Mouse (Mus musculus) monocyte, adult 2 months (primary cell): ENCODE results near the gene Olig2.

Source experiments
- DNase-seq, 2 experiments: peaks; one replicate each; pipeline ENCODE4 v3.0.0; 2022; ENCODE audit warnings: low spot score in 2 of 2, low read depth in 1 of 2

Olig2 gene

DNA sequence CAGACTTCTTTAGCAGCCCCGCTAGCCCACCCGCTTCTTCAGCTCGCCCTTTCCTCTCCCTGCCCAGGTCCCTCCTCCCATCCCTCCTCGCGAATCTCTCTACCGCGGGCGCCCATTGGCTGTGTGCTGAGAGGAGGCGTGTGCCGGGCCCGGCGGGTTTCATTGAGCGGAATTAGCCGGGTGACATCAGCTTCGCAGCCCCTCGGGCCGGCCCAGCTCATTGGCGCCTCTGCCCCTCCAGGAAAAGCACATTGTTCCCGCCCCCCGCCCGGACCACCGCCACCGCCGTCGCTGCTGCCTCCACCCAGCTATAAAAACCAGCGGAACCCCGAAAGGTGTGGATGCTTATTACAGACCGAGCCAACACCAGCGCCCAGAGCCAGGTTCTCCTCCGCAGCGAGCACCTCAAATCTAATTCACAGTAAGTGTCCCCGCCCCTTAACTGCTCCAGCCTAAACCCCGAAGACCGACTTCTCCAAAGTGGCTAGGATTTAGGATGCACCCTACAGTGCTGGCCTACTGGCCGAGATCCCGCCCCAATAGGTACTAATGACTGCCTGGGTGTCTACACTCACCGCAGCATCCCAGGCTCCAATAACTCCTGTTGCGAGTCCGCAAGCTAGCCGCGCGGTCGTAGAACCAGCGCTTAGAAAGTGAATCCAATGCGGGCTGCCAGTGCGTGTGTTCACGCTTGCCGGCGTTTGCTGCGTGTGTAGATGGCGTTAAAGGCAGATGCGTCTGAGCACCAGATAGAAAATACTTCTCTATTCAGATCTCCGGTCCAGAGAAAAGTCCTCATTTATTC lies at the start of gene Olig2:
Gene Olig2 (plus strand): TSS at position 225 of the 805 bp plus-strand sequence.
- no peak for DNase-seq

GRCm38 (mm10) chr16:91175892-91176291 lies 49.4 kb upstream of the Olig2 start:
- DNase-seq = no peak

DNA sequence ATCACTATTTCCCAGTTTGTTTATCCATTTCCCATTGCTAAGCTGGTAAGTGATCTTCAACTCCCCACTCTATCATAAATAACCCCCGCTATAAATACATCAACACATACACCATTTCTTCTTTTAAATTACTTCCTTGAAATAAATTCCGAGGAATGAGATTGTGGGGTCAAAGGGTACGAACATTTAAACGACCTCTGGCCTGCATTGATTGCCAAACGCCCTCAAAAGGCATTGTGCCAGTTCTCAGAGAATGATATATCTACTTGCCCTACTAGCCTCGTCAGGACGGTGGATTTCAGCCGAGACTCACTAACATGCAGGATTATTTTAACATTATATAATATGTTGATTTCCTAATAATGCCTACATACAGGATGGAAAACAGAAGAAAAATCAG lies 38.2 kb upstream of the Olig2 start:
- no peak for DNase-seq

DNA sequence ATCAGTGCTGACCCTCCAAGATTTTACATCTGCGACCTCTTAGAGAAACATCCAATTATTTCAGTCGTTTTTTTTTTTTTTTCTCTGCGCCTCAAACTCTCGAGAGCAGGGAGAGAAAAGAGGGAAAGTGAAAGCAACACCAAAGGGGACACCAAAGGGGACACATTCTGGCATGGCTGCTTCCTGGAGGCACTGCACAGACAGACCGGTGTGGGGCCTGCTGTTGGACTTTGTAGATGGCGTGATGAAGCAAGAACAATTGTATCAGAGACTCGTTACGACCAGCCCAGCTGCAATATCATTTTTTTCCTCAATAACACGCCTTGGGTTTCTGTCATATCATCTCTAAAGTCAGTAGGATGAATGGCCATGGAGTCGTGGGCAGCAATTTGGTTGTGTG lies 37.6 kb upstream of the Olig2 start:
- no peak for DNase-seq

- no peak for DNase-seq
These were observed 37.0 kb upstream of the Olig2 start for GRCm38 (mm10) chr16:91188304-91188703.

- DNase-seq = no peak
These were observed 34.0 kb upstream of the Olig2 start for GRCm38 (mm10) chr16:91191233-91191632.

DNA sequence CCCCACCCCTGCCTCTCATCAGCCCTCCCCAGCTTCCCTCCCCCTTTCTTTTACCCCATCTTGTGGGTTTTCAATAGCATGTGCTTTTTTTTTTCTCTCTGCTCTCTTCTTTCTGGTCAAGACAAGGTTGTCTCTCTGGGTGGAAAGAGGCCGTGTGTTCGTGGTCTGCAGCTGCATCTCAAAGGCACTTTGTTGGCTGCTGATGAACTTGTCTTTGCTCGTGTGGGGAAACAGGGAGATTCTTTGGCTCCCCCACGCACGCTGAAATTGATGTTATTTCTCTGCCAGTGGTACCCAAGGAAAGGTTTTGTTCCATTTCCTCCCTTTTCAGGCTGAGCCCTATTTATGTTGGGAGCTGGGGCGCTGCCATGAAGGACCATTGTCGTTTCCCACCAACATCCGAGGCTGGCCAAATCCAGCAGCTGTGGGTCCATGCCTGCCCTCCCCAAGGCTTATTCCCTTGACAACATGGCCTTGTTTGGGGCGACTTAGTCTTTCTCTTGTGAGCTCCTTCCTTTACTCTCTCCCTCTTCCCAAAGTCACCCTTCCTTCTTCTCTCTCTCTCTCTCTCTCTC lies 33.5 kb upstream of the Olig2 start:
- no peak for DNase-seq

DNA sequence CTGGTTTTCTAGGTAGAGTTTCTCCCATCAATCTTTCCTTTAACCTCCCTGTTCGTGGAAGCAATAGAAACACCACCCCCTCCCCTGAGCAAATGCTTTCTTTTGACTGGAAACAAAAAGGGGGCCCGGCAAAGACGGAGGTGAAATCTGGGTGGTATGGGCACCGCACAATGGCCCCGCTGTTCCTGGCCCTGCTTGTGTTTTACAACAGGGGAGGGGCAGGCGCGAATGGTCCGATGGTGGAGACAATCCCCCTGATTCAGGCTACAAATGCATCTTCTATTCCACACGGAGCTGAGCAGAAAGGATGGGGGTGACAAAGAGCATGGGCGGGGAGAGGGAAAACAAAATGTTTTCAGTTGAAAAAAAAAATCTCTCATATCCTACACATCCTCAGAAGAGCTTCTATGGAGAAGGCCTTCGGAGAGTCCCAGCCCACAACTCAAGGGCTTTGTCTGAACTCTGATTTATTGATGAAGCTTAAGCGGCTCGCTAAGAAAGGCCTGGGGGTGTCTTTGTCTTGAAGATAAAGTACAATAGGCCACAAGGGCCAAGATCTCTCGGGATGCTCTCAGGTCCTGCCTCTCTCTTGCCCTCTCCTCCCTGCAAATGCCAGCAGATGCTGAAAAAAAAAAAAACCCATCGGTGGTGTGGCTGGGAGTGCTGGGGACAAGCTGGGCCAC lies 32.4 kb upstream of the Olig2 start:
- no peak for DNase-seq

- no peak for DNase-seq
These were observed 25.4 kb upstream of the Olig2 start for GRCm38 (mm10) chr16:91199815-91200214.

DNA sequence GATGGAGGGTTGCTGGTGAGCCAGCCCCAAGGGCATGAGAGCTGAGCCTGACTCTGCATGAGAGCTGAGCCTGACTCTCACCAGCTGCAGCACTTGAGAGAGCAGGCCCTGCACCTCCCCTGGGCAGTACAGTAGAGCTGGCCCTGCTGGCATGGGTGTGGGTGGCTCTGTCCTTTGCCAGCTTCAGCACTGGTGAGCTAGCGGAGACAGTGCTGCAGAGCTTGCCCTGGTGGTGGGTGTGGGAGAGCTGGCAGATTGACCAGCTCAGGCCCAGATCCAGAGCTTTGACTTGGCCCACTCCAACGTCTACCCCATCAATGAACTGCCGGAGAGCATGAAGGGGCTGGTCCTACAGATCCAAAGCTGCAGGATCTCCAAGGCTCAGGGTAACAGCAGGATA lies 22.3 kb upstream of the Olig2 start:
- no peak for DNase-seq

DNA sequence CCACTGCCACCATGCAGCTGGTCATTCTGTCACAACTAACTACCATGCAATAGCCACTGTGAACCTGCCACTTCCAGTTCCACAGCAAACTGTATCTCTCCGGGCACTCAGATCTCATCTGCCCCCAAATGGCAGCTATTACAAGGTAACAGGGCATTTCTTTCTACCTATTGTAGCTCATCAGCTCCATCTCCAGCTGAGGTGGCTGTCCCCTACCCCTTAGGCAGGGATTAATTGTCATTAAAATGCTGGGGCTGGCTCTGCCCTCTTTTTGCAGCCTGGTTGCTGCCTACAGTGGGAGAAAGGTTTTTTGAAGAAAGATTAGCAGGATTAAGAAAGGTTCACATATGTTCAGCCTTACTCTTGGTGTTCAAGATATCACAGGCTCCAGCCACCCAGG lies 18.9 kb upstream of the Olig2 start:
- no peak for DNase-seq

GRCm38 (mm10) chr16:91217077-91217476 lies 8.2 kb upstream of the Olig2 start:
- DNase-seq = no peak

- no peak for DNase-seq
These were observed 7.3 kb upstream of the Olig2 start for GRCm38 (mm10) chr16:91217948-91218347.

GRCm38 (mm10) chr16:91219246-91219645 lies 6.0 kb upstream of the Olig2 start:
- no peak for DNase-seq

- no peak for DNase-seq
These were observed 3.0 kb upstream of the Olig2 start for GRCm38 (mm10) chr16:91222171-91222642.

GRCm38 (mm10) chr16:91222643-91223271 lies 2.5 kb upstream of the Olig2 start:
- no peak for DNase-seq

DNA sequence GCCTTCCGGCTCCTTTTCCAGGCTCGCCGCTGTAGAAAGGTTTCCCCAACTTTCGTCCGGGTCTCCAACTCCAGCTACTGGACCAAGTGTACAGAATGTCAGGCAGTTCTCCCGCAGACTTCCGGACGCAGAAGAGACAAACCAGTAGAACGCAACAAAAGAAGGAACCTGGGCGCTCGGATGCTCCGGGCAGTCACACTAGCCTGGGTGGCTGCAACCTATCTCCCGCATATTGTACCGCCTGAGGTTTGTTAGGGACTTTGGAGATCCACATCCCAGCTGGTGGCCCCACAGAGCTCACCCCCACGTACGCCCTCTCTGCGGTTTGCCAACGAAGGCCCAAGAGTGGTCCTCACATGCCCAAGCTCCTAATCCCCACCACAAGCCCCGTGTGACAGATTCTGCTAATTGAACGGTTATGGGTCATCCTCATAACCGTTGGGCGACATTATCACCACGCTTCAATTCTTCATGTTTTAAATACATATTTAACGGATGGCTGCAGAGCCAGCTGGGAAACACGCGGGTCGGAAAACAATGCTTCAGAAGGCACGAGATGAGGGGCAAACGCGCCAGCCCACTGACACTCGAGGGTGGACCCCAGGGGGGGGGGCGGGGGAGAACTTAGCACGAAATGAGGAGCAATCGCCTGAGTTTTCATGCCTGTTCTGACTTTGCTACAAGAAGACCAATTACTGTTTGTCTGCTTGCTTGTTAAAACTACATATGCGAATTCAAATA lies 1.8 kb upstream of the Olig2 start:
- no peak for DNase-seq

- no peak for DNase-seq
These were observed 1.2 kb upstream of the Olig2 start for GRCm38 (mm10) chr16:91224068-91224402.

GRCm38 (mm10) chr16:91224481-91225232 lies 600 bp upstream of the Olig2 start:
- DNase-seq = no peak
